Mouse (Mus musculus) kidney, postnatal 0 days (tissue): ENCODE data around the gene Slc2a1. TPM values are rescaled to one million over a fixed set of nuclear protein-coding genes. Genes with fewer than 3 reads are reported as not detected.

Source experiments
- ATAC-seq: fragments of 200-750 bp; cut with Nextera tagmentation; replicated peaks from 2 replicates; pipeline ENCODE4 v1.8.0; 2017; ENCODE audit warnings: low read depth, moderate number of reproducible peaks, moderate TSS enrichment, moderate library complexity; ENCODE audit not compliant: low FRiP score
- DNase-seq: peaks from one replicate; pipeline ENCODE4 v3.0.0-alpha.2; 2016; ENCODE audit warnings: low spot score
- H3K27ac ChIP-seq: fragments of 300-500 bp; sonication (generic); 2 replicates; pipeline ENCODE4 v1.5.1; 2014; ENCODE audit warnings: mild to moderate bottlenecking
- H3K27me3 ChIP-seq: fragments of 300-500 bp; sonication (generic); 2 replicates; pipeline ENCODE4 v1.6.1; 2014; ENCODE audit warnings: low read length, mixed read lengths; ENCODE audit not compliant: insufficient read depth
- H3K36me3 ChIP-seq: fragments of 300-500 bp; sonication (generic); 2 replicates; pipeline ENCODE4 v1.6.1; 2014; ENCODE audit warnings: low read length, mixed read lengths; ENCODE audit not compliant: insufficient read depth
- H3K4me1 ChIP-seq: fragments of 300-500 bp; sonication (generic); replicated peaks from 2 replicates; pipeline ENCODE4 v1.6.1; 2014; ENCODE audit warnings: antibody characterized with exemption, low read length, mixed read lengths; ENCODE audit not compliant: insufficient read depth
- H3K4me2 ChIP-seq: fragments of 300-500 bp; sonication (generic); 2 replicates; pipeline ENCODE4 v1.6.1; 2014; ENCODE audit warnings: mild to moderate bottlenecking, low read length, moderate library complexity, mixed read lengths
- H3K4me3 ChIP-seq: fragments of 300-500 bp; sonication (generic); replicated peaks from 2 replicates; pipeline ENCODE4 v1.5.1; 2014; ENCODE audit warnings: low read depth, low read length
- H3K9ac ChIP-seq: fragments of 300-500 bp; sonication (generic); 2 replicates; pipeline ENCODE4 v1.6.1; 2014; ENCODE audit warnings: low read depth, low read length
- H3K9me3 ChIP-seq: fragments of 300-500 bp; sonication (generic); replicated peaks from 2 replicates; pipeline ENCODE4 v1.6.1; 2016; ENCODE audit warnings: low read length, inconsistent platforms, mixed read lengths
- CTCF ChIP-seq: IDR thresholded peaks from 2 replicates; pipeline ENCODE4 v1.5.1; 2016; ENCODE audit warnings: antibody characterized with exemption, low read depth, mild to moderate bottlenecking, moderate library complexity
- WGBS: fragments of 180-500 bp; shearing (Covaris S2); extraction: QIAGEN DNeasy Blood & Tissue Kit; methylation state at CpG from one replicate; pipeline ENCODE4 v1.1.7; 2014; 5-methylcytosine and 5-hydroxymethylcytosine counted together
- polyA plus RNA-seq: library from polyadenylated mRNA; unstranded; fragments of >200 nt; fragmentation: Nextera tagmentation; extraction: Ambion mirVana; gene quantifications from 2 replicates; pipeline ENCODE4 v1.2.1, GENCODE M21; 2015

Gene Slc2a1
- polyA plus RNA-seq, 1 experiment from 2014 or later: 58.0 TPM

DNA sequence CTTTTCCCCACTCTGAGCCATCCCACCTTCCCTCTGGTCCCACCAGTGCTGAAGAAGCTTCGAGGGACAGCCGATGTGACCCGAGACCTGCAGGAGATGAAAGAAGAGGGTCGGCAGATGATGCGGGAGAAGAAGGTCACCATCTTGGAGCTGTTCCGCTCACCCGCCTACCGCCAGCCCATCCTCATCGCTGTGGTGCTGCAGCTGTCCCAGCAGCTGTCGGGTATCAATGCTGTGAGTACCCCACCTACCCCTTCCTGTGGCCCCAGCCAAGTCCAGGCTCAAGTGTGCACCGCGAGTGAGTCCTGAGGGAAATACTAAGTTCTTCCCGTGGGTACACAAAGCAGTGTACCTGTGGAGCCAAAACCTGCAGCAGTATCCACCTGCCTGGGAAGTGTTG is 24.8 kb downstream of the Slc2a1 start:
- Histone ChIP-seq H3K36me3 (peaks cover 63% of the 10 kb centered on the region), H3K4me1 (no peaks in the 10 kb centered on the region), H3K4me3 (no peak overlapping the region), H3K4me2 (no peak overlapping the region), H3K9me3 (no peaks in the 10 kb centered on the region), H3K27ac (no peak overlapping the region), H3K27me3 (no peaks in the 10 kb centered on the region), H3K9ac (no peak overlapping the region)
- ATAC-seq: no peak
- WGBS: 86% methylated on average over 13 of the region's 13 CpGs
- no peak for TF ChIP-seq CTCF
- DNase-seq: no peak

DNA sequence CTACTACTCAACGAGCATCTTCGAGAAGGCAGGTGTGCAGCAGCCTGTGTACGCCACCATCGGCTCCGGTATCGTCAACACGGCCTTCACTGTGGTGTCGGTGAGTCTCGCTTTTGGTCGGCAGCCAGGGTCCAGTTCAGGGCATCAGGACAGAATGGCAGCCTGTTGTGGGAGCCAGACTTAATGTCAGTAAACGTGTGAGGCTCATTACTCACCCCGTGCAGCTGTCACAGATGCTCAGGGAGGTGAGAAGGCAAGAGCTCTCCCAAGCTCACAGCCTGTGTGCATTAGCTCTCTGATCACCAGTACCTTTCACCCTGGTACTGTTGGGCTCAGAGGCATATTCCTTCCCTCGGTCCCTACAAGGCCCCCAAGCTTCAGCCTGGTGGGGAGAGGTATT is 25.3 kb downstream of the Slc2a1 start:
- no peaks in the 10 kb centered on the region for H3K27me3 ChIP-seq
- H3K9me3 ChIP-seq: no peaks in the 10 kb centered on the region
- 89% methylated on average over 13 of the region's 13 CpGs for WGBS
- ATAC-seq (no peak), DNase-seq (no peak)
- TF ChIP-seq CTCF: no peak
- peaks cover 60% of the 10 kb centered on the region for H3K36me3 ChIP-seq
- no peak overlapping the region for H3K4me3 ChIP-seq
- H3K9ac ChIP-seq: no peak overlapping the region
- H3K4me2 ChIP-seq: no peak overlapping the region
- H3K4me1 ChIP-seq: no peaks in the 10 kb centered on the region
- H3K27ac ChIP-seq: no peak overlapping the region

DNA sequence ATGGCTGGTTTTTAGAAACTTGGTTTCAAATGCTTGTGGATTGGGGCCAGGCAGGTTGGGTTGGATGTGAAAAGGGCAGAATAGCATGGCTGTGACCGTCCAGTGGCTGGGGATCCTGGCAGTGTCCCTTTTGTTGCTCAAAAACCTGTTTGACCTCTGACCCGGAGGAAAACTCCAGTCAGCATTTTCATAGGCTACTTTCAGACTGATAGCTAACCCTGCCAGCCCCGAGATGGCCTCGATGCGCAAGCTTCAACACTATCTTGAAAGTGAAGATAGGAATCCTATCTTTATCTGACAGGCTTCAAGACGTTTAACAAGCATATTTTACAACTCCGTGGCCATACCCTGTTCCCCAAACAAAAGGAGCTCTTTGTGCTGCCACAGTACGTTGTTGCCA is 28.8 kb downstream of the Slc2a1 start:
- no peak for ATAC-seq

DNA sequence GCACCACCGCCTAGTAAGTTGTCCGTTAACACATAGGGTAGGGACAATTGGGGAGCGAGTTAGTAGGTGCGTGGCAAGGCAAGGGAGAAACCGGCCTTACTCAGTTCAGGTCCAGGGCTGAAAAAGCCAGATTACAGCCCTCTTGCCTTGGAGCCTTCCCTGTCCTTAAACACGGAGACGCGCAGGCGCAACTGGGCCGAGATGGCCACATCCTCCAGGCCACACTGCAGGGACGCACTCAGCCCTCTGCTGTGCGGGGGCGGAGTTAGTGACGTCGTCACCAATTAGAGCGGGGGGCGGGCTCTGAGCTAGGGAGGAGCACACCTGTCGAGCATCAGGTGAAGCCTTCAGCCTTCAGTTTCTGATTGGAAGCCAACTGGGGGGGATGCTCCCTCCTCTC is 29.7 kb downstream of the Slc2a1 start:
- WGBS: 15% methylated on average over 15 of the region's 18 CpGs
- peak; percentile 82 for DNase-seq
- peaks cover 46% of the 10 kb centered on the region for H3K36me3 ChIP-seq
- H3K27ac ChIP-seq: peak overlapping the region; percentile 60
- no peaks in the 10 kb centered on the region for H3K4me1 ChIP-seq
- H3K27me3 ChIP-seq: no peaks in the 10 kb centered on the region
- 0 out of 2 replicates have a peak overlapping the region, but pooled peaks have one; percentile 19 for H3K9ac ChIP-seq
- no peak overlapping the region for H3K4me3 ChIP-seq
- ATAC-seq: peak; percentile 85
- H3K9me3 ChIP-seq: no peaks in the 10 kb centered on the region
- TF ChIP-seq CTCF: no peak
- H3K4me2 ChIP-seq: peak overlapping the region; percentile 41

More for the DNA sequence above, 28.8 kb downstream of the Slc2a1 start:
- WGBS: 77% methylated on average over 8 of the region's 8 CpGs
- H3K27ac ChIP-seq: no peak overlapping the region
- H3K9me3 ChIP-seq: no peaks in the 10 kb centered on the region
- no peak overlapping the region for H3K4me2 ChIP-seq
- no peak for TF ChIP-seq CTCF
- no peak overlapping the region for H3K4me3 ChIP-seq
- no peaks in the 10 kb centered on the region for H3K4me1 ChIP-seq
- peaks cover 54% of the 10 kb centered on the region for H3K36me3 ChIP-seq
- DNase-seq: no peak
- no peak overlapping the region for H3K9ac ChIP-seq
- no peaks in the 10 kb centered on the region for H3K27me3 ChIP-seq

DNA sequence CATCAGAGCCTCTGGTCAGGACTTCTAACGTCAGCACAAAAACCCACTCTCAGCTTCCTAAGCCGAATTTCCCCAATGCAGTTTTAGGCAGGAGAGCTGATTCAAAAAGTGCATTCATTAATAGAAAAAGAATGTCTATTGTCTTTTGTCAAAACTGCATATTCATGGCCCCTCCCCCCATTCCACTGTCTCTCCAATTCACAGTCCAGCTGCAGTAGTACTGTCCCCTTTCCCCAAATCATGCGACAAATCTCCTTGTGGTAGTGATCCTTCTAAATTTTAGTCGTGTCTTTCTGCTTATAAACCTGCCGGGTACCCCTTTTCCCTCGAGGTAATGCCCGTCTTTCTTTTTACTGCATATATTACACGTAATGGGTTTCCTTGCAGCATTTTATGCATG is 30.3 kb downstream of the Slc2a1 start:
- H3K27me3 ChIP-seq: no peaks in the 10 kb centered on the region
- no peaks in the 10 kb centered on the region for H3K4me1 ChIP-seq
- no peak for TF ChIP-seq CTCF
- no peak overlapping the region; the same call in 1 of the 2 replicates for H3K4me2 ChIP-seq
- H3K4me3 ChIP-seq: no peak overlapping the region
- H3K27ac ChIP-seq: no peak overlapping the region
- DNase-seq: no peak
- no peak for ATAC-seq
- no peak overlapping the region for H3K9ac ChIP-seq
- H3K36me3 ChIP-seq: peaks cover 40% of the 10 kb centered on the region
- no peaks in the 10 kb centered on the region for H3K9me3 ChIP-seq
- 66% methylated on average over 8 of the region's 8 CpGs for WGBS

DNA sequence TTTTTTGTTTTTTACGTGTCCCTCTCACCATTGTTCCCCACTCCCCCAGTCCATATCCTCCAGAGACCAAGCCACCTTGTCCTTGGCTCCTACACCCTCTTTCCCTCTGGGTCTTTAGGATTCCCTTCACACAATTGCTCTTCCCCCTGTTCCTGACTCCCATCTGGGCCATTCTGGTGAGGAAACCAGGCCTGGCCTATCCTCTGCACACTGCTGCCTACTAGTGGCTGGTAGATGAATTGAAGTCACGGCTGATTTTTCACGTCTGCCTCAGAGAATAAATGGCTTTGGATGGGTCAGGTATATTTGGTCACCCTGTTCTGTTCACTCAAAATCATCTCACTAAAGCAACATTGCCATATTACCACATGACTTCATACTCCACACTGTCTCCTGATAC is 31.6 kb downstream of the Slc2a1 start:
- no peaks in the 10 kb centered on the region for H3K4me1 ChIP-seq
- ATAC-seq (no peak), DNase-seq (peak; percentile 47)
- no peak overlapping the region for H3K4me2 ChIP-seq
- WGBS: 61% methylated on average over 3 of the region's 3 CpGs
- no peak overlapping the region for H3K4me3 ChIP-seq
- H3K36me3 ChIP-seq: peaks cover 26% of the 10 kb centered on the region
- H3K27me3 ChIP-seq: no peaks in the 10 kb centered on the region
- no peak overlapping the region for H3K9ac ChIP-seq
- no peak overlapping the region for H3K27ac ChIP-seq
- peak; percentile 79 for TF ChIP-seq CTCF
- H3K9me3 ChIP-seq: no peaks in the 10 kb centered on the region

DNA sequence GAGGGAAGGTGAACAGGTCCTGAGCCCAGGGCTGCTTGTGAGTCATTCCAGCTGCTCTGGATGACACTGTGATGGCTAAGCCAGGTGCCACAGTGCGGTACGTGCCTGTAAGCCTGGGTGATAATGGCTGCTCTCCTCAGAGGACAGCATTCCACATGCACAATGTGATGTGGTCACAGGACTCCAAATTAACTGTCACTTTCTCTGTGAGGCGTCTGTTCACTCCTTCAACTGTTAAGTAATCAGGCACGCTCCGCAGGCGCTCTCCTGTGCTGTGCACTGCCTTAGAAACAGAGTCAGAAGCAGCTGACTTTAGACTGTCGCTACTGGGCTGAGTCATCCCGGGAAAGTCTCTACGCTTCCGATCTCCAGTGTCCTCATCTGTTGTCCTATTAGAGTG is 32.7 kb downstream of the Slc2a1 start:
- Histone ChIP-seq H3K27me3 (no peaks in the 10 kb centered on the region), H3K36me3 (peaks cover 16% of the 10 kb centered on the region), H3K4me3 (no peak overlapping the region), H3K4me2 (no peak overlapping the region), H3K4me1 (no peaks in the 10 kb centered on the region), H3K9ac (no peak overlapping the region), H3K27ac (no peak overlapping the region), H3K9me3 (no peaks in the 10 kb centered on the region)
- no peak for TF ChIP-seq CTCF
- no peak for ATAC-seq
- DNase-seq: no peak
- WGBS: 72% methylated on average over 10 of the region's 10 CpGs
